Mouse (Mus musculus): ENCODE results near the gene Oprl1.

DNA sequence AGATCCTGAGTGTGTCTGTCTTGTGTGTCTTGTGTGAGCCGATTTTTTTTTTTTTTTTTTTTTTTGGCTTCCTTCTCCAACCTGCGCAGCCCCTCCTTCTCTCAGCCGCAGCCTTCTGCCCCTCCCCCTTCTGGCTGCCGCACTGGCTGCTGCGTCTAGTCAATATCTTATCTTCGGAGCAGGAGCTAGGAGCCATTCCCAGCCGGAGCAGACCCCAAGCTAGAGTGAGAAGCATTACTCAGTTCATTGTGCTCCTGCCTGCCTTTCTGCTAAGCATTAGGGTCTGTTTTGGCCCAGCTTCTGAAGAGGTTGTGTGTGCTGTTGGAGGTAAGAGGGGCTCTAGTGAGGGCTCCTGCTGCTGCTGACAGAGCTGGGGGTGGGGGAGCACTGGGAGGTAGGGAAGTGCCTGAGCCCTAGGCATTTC lies at the start of gene Oprl1:
- TF ChIP-seq CTCF (IDR thresholded peaks at IDR 0.05; ENCODE audit: low read depth, low read length) (no peak), GATA1 (IDR thresholded peaks at IDR 0.05; ENCODE audit: borderline replicate concordance, low read length) (no peak), TAL1 (conservative IDR thresholded peaks at IDR 0.05; ENCODE audit: low read depth, low read length) (no peak), POLR2AphosphoS5 (IDR thresholded peaks at IDR 0.05; ENCODE audit: insufficient replicate concordance, low read depth, low read length) (no peak)

All from G1E (cell line).